Mouse (Mus musculus) adrenal gland, postnatal 36 days (tissue): ENCODE results near the gene Usp4. TPM values are rescaled to one million over a fixed set of nuclear protein-coding genes. Genes with fewer than 3 reads are reported as not detected.
"Not testable (repeated sequence)": the region's sequence is repeated elsewhere in the genome, so short reads cannot be mapped to it uniquely, and the experiment has no call there.

Experiments used
- DNase-seq, 2 experiments: peaks; one replicate each; pipeline ENCODE4 v3.0.0; 2021; ENCODE audit warnings: mixed read lengths in 1 of 2
- long read RNA-seq, 2 experiments: library from polyadenylated mRNA; stranded (forward); transcript quantifications; one replicate each; pipeline ENCODE4 v2.0.0; 2021; ENCODE audit warnings: borderline sequencing depth in 2 of 2
- total RNA-seq, 2 experiments: library from RNA; stranded (reverse); gene quantifications; 2 replicates each; pipeline ENCODE4 v1.2.3; 2021

The Usp4 gene
- 100 to 1,000 TPM; 110 to 120 TPM for total RNA-seq
- long read RNA-seq, experiment 1, transcript Usp4-209 (21 exons, 3,436 nt) = minor isoform, 5 of 89 reads
- long read RNA-seq, experiment 1, transcript Usp4-201 (22 exons, 3,662 nt) = major isoform, 49 of 89 reads
- long read RNA-seq, experiment 1, partial matches to known transcripts = 26 of 89 reads
- long read RNA-seq, experiment 1, other reads (novel, unspliced or antisense) = 9 of 89 reads
- long read RNA-seq, experiment 2, transcript Usp4-201 (22 exons, 3,662 nt) = major isoform, 29 of 37 reads
- long read RNA-seq, experiment 2, partial matches to known transcripts = 3 of 37 reads
- long read RNA-seq, experiment 2, other reads (novel, unspliced or antisense) = 1 of 37 reads

DNA sequence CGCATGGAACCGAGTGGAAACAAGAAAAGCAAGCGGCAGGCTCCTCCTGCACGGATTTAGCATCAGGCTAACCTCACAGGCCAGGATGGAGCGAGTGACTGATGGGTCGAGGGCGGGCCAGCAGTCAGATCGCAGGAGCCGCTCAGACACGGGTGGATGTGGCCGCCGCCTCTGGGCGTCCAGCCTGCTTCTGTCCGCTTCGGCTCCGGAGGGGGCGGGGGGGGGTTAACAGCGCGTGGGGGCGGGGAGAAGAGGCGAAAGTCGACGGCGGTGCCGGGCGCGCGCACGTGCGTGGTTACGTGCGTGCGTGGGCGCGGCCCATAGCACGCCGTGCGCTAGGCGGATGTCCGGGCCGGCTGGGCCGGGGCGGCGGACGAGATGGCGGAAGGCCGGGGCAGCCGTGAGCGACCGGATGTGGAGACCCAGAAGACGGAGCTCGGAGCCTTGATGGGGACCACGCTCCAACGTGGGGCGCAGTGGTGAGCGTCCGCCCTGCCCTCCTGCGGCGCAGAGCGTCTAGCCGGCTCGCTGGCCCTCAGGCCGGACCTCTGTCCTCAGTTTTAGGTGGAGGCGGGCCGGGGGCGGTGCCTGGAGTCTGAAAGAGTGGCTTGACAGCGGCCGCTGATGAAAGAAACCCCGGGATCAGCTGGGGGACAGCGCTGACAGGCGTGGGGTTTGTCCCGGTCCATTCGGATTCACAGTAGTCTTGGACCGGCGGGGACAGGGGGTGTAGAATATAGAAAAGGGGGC lies at the start of gene Usp4:
Usp4 (plus strand) TSS at position 314 of the 750 bp plus-strand sequence.
- DNase-seq = peak; percentile 91 to 95

DNA sequence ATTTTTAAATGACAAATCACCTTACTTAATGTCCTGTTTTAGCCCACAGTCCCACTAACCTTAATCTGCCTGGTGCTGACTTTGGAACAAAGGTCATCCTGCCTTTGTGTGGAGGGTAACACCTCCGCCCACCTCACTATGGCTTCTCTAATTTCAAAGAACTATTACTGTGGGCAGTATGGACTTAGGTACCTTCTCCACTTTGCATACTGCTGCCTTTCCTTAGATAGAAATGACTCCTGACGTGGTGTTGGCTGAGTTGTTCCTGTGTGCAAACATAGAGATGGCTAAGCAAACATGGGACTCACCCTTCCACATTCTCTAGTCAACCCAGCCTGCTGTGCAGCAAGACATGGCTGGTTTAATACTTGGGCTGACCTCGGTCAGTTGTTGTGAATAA lies 45.8 kb upstream of the Usp4 start:
- no peak for DNase-seq

DNA sequence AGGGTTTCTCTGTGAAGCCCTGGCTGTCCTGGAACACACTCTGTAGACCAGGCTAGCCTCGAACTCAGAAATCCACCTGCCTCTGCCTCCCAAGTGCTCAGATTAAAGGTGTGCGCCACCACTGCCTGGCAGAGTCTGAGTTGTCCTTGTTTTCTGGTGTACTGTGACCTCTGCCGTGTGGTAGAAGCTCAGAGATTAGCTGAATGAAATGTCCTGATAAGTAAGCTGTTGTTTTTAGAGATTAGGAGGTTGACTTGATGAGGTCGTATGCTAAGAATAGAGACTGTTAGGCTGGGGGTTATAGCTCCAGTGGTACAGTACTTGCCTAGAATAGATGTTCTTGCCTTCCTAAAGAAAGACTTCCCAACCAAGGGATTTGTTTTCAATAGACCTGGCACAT lies 42.9 kb upstream of the Usp4 start:
- DNase-seq = no peak

DNA sequence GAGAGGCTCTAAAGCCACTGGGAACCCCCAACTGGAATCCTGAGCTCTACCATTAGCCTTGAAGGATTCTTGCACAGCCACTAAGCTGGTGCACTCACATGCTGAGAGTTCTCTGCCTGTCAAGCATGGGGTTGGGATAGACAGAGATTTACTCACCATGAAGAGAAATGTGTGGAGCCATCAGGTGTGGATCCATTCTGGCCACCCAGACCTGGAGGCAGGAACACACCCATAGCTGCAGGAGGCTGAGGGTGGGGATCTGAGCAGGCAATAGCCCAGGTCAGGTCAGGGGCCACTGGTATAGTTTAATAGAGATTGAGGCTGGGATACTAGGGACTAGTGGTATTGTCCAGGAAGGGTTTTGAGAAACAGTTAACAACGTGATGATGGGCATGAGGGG lies 42.5 kb upstream of the Usp4 start:
- no peak for DNase-seq

DNA sequence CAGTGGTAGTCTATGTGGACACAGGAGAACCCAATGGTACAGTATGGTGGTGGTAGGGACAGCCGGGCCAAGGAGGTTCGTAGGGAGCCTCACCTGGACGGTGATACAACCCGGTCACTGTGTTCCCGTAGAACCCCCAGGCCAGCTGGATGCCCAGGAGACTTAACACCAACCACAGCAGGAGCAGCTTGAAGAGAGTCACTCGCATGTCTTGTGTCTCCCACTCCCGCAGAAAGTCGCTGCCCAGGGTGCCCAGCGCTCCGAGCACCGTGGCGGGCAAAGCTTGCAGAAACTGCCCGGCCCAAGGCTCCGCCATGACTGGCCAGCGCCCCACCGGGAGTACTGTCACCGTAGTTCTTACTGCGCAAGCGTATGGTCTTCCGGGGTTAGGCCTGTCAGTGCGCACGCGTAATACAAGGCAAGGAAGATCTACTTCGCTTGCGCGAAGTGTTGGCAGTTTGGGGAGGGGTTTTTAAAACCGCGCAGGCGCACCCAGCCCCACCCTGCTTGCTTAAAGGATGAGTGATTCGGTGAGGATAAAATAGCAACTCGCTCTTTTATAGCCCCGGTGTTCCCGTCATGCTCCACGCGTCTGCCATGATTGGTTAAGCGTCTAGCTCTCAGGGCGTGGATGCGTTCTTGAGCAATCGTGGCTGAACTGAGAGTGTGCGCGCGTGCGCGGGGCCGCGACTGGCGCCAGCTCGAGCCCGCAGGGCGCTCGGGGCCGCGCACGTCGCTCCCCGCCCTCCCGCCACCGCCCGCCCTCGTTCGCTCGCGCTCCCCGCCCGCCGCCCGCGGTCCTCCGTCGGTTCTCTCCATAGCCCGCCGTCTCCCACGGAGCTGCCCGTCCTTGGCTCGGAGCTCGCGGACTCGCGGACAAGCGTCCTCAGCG lies 41.8 kb upstream of the Usp4 start, which contains the start of the genes Rhoa and Tcta:
Rhoa (plus strand) TSS at position 501 of the 892 bp plus-strand sequence.
Tcta (minus strand) TSS at position 532 of the 892 bp plus-strand sequence.
- DNase-seq = peak; percentile 98

DNA sequence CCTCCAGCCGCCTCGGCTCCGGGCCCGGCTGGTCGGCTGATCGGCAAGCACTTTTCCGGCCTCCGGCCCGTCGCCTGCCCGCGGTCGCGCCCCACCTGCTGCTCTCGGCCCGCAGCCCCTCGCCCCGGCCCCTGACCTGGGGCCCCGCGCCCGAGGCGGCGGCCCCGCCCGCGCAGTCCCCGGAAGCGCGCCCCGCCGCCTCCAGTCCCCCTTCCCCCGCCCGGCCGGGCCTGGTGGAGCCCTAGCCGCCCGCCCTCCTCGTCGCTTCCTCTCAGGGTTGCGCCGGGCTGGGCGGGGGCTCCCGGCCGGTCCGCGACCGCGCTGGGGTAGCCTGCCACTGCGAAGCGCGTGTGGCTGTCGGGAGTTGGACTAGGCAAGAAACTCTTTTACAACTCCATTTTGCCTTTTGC lies 41.1 kb upstream of the Usp4 start:
- DNase-seq = peak; percentile 90 to 94

DNA sequence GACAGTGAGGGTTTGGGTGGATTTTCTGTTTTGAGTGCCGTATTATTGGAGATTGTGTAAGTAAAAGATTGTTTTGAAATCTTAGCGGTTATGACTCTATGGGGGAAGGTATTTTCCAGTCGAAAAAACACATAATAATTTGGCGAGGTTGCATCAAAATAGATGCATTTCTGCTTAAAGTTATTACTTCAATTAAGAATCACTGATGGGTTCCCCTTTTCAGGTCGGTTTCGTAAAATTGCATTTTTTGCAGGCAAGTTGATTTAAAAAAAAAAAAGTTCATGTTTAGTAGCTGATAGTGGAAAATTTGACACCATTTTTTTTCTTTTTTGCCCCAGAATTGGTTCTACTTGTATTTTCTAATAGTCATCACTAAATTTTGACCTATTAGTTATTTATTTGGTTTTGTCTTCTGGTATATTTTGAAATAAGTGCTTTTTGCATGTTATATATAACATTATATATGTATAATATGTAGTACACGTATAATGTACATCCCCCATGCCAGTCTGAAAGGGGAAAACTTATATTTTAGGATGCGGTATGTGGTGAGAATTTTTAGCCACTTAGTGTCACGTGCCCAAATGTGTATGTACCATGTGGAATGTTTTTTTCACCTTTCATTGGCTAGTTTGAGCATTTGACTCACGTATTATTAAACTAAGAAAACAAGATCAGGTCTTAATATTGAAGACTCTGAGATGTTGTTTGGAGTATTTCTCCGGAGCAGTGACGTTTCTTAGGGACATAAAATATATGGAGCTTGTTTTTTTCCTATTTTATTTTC lies 40.4 kb upstream of the Usp4 start:
- DNase-seq = no peak

DNA sequence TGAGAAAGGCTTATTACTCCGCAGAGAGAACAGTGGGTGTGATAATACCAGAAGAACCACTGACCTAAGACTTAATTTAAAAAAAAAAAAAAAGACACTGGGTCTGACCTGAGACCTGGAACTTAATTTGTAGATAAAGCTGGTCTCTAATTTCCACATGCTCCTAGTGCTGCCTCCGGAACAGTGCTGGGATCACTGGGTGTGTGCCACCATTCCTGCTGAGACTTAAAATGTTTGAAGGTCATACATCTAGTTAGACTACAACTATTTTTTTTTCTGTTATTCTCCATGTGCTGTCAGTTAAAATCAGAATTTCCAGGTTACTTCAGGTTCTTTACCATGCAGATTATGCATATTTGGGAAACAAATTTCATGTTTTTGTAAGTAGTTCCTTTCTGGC lies 39.5 kb upstream of the Usp4 start:
- DNase-seq = no peak

DNA sequence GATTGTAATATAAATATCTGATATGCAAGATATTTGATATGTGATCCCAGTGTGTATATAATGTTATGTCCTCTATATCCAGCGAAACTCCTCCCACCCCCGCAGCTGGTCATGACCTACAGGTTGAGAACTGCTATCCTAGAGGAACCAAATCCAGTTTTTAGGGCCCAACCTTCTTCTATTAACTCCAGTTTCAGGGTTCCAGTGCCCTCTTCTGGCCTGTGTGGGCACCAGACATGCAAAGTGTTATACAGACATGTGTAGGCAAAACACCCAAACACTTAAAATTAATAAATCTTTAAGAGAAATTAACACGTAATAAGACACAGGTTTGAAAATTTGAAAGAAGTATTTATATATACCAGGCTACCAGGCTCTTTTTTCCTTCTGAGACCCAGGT lies 30.1 kb upstream of the Usp4 start:
- peak in 1 of 2 experiments; percentile 37 for DNase-seq

DNA sequence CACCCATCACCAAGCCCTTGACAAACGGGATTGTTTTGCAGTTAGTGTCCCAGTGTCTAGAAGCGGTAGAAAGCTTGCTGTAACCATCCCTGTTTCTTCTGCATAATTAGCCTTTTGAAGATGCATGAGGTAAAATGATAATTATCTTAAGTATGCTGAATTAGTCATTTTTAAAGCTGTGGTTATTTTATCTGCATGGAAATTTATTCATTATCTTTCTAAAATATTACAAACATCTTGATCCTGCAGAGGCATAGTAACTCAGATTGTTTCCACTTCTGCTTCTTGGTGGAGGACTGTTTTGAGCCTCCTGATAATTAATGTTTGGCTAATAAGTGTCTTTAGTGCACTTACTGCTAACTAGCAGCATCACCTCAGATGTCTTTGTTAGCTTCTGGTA lies 29.2 kb upstream of the Usp4 start:
- DNase-seq = no peak

DNA sequence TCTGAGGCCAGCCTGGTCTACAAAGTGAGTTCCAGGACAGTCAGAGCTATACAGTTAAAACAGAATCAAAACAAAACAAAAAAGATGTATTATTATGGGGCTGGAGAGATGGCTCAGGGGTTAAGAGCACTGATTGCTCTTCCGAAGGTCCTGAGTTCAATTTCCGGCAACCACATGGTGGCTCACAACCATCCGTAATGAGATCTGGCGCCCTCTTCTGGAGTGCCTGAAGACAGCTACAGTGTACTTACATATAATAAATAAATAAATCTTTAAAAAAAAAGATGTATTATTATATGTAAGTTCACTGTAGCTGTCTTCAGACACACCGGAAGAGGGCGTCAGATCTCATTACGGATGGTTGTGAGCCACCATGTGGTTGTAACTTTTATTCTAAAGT lies 25.6 kb upstream of the Usp4 start:
- not testable (repeated sequence) for DNase-seq

DNA sequence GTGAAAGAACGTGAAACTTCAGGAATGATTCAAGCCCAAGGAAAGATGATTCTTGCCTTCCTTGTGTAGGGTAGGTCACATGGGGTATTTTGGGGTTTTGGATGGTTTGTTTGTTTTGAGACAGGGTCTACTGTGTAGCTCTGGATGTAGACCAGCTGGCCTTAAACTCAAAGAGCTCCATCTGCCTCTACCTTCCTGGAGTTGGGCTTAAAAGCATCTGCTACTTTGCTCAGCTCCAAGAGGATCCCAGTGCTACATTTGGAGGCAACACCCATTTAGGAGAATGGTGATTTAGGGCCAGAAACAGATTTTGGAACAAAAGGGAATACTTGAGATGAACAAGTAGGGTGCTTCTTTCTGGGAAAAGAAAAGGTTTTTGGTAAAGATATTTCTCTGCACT lies 22.9 kb upstream of the Usp4 start:
- no peak for DNase-seq

DNA sequence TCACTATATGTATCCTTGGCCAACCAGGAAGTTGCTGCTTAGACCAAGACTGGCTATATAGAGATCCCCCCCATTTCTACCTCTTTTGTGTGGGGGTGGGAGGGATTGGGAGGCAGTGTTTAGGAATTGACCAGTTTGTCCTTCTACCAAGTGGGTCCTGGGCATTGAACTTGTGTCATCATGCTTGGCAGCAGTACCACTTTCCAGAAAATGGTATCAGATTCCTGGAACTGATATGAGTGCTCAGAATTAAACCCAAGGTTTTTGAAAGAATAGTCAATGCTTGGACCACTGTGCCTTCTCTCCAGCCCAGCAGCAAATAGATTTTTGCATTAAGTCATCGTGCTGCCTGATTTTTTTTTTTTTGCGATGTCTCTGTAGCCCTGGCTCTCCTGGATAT lies 21.8 kb upstream of the Usp4 start:
- DNase-seq = no peak

DNA sequence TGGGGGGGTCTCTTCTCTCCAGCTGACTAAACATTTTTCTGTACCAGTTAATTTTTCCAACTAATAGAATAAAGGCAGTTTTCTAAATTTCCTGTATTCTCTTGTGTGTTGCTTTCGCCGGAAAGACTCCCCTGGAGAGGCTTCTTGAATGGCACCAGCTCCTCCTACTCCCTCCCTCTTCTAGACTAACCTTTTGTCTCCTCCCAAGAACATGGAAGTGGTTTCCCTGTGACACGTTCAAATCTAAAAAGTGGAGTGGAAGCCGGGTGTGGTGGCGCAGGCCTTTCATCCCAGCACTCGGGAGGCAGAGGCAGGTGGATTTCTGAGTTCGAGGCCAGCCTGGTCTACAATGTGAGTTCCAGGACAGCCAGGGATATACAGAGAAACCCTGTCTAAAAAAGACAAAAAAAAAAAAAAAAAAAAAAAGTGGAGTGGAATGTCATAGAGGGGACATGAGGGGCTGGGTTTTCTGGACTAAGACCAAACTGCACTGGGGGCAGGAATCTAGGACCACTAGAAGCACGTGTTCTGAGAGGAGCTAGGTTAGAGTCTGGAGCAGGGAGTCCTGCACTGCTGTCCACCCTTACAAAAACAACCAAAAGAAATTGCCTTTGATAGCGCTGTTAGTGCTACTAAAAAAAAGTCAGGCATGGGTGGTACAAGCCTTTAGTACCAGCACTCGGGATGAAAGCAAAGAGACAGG lies 9.7 kb upstream of the Usp4 start:
- DNase-seq = no peak

DNA sequence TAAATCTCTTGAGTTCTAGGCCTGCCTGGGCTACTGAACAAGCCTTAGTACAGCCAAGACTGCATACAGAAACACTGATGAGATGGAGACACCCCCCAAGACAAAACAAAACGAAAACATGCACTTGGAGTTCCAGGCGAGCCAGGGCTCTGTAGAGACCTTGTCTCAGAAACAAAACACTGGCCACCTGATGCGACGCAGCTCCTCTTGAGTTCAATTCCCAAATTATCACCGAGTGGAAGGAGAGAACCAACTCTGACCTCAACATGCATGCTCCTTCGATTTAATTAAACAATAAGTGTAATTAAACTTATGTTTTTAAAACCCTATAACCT lies 9.1 kb upstream of the Usp4 start:
- no peak for DNase-seq

DNA sequence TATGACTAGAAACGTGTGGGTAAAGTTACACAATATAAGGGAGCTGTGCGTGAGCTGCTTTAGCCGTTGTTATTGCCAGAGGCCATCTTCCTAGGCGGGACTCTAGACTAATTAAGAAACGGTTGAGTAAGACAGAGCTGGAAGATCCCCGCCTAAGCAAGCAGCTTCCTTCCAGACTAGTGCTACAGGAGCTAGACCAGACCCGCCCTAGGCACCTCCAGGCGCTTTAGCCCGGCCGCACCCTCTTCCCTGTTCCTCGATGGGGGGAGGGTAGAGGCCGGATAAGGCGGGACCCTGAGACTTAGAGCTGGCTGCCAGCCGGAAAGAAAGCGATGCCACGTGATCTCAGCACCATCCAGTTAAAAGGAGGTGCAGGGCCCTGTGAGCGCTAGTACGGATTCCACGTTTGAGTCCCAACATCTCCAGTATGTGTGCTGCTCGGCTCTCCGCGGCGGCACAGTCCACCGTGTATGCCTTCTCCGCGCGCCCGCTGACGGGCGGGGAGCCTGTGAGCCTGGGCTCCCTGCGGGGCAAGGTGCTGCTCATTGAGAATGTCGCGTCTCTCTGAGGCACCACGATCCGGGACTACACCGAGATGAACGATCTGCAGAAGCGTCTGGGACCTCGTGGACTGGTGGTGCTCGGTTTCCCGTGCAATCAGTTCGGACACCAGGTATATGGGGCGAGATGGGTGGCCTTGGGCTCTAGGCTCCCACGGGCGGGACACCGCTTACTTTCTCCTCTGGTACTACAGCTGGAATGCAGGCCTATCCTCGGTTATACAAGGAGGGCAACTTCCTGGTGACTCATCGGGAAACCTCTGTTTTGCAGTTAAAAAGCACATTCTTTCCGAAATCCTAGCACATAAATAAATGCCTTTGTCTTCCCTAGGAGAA lies 8.5 kb upstream of the Usp4 start, which contains the start of gene Gpx1:
Gpx1 (plus strand) TSS at position 18 of the 896 bp plus-strand sequence.
- DNase-seq = peak; percentile 94 to 96

DNA sequence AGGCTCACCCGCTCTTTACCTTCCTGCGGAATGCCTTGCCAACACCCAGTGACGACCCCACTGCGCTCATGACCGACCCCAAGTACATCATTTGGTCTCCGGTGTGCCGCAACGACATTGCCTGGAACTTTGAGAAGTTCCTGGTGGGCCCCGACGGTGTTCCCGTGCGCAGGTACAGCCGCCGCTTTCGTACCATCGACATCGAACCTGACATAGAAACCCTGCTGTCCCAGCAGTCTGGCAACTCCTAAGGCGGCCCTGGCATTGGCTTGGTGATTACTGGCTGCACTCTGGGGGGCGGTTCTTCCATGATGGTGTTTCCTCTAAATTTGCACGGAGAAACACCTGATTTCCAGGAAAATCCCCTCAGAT lies 7.8 kb upstream of the Usp4 start:
- DNase-seq = peak; percentile 39 to 44

DNA sequence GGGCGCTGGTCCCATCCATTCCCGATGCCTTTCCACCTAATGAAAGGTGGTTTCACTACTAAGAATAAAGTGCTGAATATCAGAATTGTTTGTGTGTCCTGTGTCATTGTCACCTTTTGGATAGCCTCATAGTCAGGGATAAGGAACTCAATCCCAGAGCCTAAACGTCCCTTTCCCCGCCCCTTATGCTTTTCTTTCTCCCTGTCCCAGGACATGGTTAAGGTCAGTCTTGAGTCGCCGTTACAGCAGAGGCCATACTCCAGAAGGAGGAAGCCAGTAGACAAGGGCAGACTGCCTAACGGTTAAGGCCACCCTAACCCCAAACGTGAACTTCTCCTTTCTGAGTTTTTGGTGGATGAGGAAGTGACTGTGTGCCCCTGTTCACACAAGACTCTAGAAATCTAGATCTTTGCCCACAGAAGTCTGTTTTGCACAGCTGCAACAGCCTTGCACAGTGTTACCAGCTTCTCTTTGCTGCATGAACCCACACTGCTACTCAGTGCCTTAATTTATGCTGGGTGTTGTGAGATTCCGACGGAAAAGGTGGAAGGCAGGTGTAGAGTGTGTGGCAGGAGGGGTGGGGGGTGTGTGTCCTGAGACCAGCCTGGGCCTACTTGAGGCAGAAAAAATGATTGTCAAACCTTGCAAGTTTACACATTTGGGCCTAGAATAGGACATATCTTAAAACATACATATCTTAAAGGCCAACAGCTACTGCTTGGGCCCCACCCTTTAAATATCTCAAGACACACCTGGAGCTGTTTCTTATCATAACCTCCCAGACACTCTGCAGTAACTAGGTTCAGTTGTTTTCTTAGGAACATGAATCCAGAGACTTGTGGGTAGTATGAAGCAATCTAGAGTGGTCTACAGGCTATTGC lies 7.2 kb upstream of the Usp4 start:
- DNase-seq = peak; percentile 42 to 52

DNA sequence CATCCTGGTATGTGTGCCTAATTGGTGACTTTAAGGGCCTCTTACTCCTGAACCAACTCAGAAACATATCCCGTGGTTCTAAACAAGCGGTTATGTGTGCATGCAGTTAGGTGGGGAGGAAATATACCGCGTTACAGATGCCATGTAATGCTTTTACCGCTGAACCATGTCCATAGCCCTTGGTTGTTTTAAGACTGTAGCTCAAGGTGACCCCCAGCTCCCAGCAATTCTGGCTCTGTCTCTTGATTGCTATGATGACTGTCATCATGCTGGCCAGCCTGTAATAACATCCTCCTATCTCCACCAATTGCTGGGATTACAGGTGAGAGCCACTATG lies 6.5 kb upstream of the Usp4 start:
- DNase-seq = no peak
